Comparison of ENCODE assay signal across 1 mouse cellular context in genomic region chr7:19876781-19877425, GRCm38 (mm10).
A peak's percentile ranks its signal among the peaks of the same experiment; 100 is the strongest.
TF ChIP-seq lines count a peak whose summit lies in the region.

No protein-coding gene starts in this region.

TF ChIP-seq in MEL, 35 proteins besides CTCF, POLR2A, EP300 and RAD21 (continued from another document):
- TF ChIP-seq ZC3H11A (IDR thresholded peaks at IDR 0.05; ENCODE audit: low read depth, low read length) (no peak), ZKSCAN1 (IDR thresholded peaks at IDR 0.05; ENCODE audit: low read depth, low read length) (no peak), GABPA (IDR thresholded peaks at IDR 0.05; ENCODE audit: low read depth, low read length) (no peak), ZMIZ1 (IDR thresholded peaks at IDR 0.05; ENCODE audit: low read depth, low read length) (peak; percentile 100), E2F4 (IDR thresholded peaks at IDR 0.05; ENCODE audit: borderline replicate concordance, low read depth, low read length) (no peak), MYC (IDR thresholded peaks at IDR 0.05; ENCODE audit: low read depth, low read length) (peak; percentile 38; the same call in 1 of the 2 replicates), USF2 (IDR thresholded peaks at IDR 0.05; ENCODE audit: borderline replicate concordance in 1 of 2, insufficient read depth in 1 of 2, low read depth in 1 of 2, low read length in 2 of 2) (no peak), MAX (IDR thresholded peaks at IDR 0.05; ENCODE audit: low read length) (no peak), RCOR1 (IDR thresholded peaks at IDR 0.05; ENCODE audit: low read depth, low read length) (no peak; the same call in 1 of the 2 replicates), CHD1 (IDR thresholded peaks at IDR 0.05; ENCODE audit: low read depth, low read length) (no peak), SMC3 (IDR thresholded peaks at IDR 0.05; ENCODE audit: low read depth, low read length) (no peak), MAFK (IDR thresholded peaks at IDR 0.05; ENCODE audit: borderline replicate concordance, low read depth, low read length) (no peak), ZNF384 (IDR thresholded peaks at IDR 0.05; ENCODE audit: low read depth, low read length) (no peak), MAZ (IDR thresholded peaks at IDR 0.05; ENCODE audit: low read depth, low read length) (0 out of 2 replicates have a peak, but pooled peaks have one; percentile 23), NELFE (IDR thresholded peaks at IDR 0.05; ENCODE audit: low read depth, low read length) (peak; percentile 60), TCF12 (IDR thresholded peaks at IDR 0.05; ENCODE audit: low read depth, low read length) (peak; percentile 29; the same call in 1 of the 2 replicates), TBP (IDR thresholded peaks at IDR 0.05; ENCODE audit: low read depth, low read length) (peak; percentile 98), MEF2A (IDR thresholded peaks at IDR 0.05; ENCODE audit: extremely low read depth, insufficient replicate concordance, low read depth, low read length, poor library complexity, severe bottlenecking) (peak; percentile 57; the same call in 1 of the 2 replicates), MYB (IDR thresholded peaks at IDR 0.05; ENCODE audit: low read depth, low read length) (no peak), NRF1 (IDR thresholded peaks at IDR 0.05; ENCODE audit: insufficient read depth, low read depth, low read length, poor library complexity, severe bottlenecking) (no peak), BHLHE40 (IDR thresholded peaks at IDR 0.05; ENCODE audit: borderline replicate concordance, low read depth, low read length) (no peak)
